Mouse (Mus musculus) E14TG2a.4 (cell line): ENCODE results near the gene Sdhd.

Experiments
- CTCF ChIP-seq: conservative IDR thresholded peaks from 2 replicates; pipeline ENCODE4 v1.5.1; 2014; ENCODE audit warnings: low read length
- NANOG ChIP-seq: IDR thresholded peaks from 2 replicates; pipeline ENCODE4 v1.6.1; 2014; ENCODE audit warnings: borderline replicate concordance, low read length, mixed read lengths
- POU5F1 ChIP-seq: IDR thresholded peaks from 2 replicates; pipeline ENCODE4 v1.6.1; 2014; ENCODE audit warnings: low read length, borderline replicate concordance

DNA sequence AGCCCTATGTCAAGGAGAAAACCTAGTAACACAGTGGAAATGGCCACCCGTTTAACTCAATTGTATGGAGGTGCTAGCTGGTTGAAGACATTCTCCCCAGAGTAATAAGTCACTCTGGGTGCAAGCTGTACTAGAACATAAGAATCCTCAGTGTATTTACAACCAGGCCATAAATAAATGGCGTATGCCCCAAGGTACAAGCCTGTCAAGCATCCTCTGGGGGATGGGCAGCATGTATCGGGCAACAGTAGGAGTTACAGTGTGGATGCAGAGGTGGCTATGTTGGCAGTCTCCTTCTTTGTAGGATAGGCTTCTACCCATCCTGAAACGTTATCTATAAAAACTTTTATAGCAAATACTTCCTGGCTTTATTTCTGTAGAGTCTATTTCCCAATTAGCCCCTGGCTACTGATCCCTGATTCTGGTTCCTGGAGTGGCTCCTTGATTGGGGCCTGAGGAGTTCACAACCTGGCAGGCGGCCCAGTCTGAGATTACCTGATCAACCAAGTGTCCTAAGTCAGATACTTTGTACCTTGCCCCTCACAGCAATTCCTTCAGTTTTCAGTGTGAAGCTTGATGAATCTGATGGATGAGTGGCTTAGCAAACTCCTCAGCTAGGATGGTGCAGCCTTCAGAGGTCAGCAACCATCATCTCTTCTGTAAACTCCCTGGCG is 18.3 kb downstream of the Sdhd start:
- TF ChIP-seq CTCF = no peak
- no peak for TF ChIP-seq NANOG
- no peak for TF ChIP-seq POU5F1
